Mouse (Mus musculus): ENCODE results near the gene Gnmt. TPM values are rescaled to one million over a fixed set of nuclear protein-coding genes. Genes with fewer than 3 reads are reported as not detected.

The Gnmt gene
- 0.34 and 1.8 TPM in 2 replicates for polyA plus RNA-seq (2015; fragmentation: Nextera tagmentation; extraction: Ambion mirVana)

- Histone ChIP-seq H3K9me3 (no peaks in the 10 kb centered on the region), H3K9ac (0 out of 2 replicates have a peak within 1 kb of the TSS, but pooled peaks have one; percentile 53), H3K36me3 (peaks cover 24% of the 10 kb centered on the region), H3K27me3 (peaks cover 24% of the 10 kb centered on the region), H3K27ac (no peak within 1 kb of the TSS), H3K4me1 (peaks cover 6% of the 10 kb centered on the region; the same call in 1 of the 2 replicates), H3K4me2 (peak within 1 kb of the TSS; percentile 49), H3K4me3 (peak within 1 kb of the TSS; percentile 14)
- no peak for ATAC-seq (ENCODE audit: insufficient number of reproducible peaks, insufficient read depth, low FRiP score, low TSS enrichment, low read depth)
- WGBS = 16% methylated on average over 24 of the region's 24 CpGs
Measured at GRCm38 (mm10) chr17:46728904-46729318, at the start of gene Gnmt. Gene Gnmt (minus strand): TSS chr17:46729168.

GRCm38 (mm10) chr17:46776087-46776486 lies 47.1 kb upstream of the Gnmt start:
- ATAC-seq (ENCODE audit: insufficient number of reproducible peaks, insufficient read depth, low FRiP score, low TSS enrichment, low read depth) = no peak
- Histone ChIP-seq H3K9ac (no peak overlapping the region), H3K27me3 (no peaks in the 10 kb centered on the region), H3K9me3 (no peaks in the 10 kb centered on the region), H3K27ac (no peak overlapping the region), H3K4me1 (peaks cover 22% of the 10 kb centered on the region), H3K4me2 (no peak overlapping the region), H3K4me3 (no peak overlapping the region), H3K36me3 (peaks cover 66% of the 10 kb centered on the region)
- WGBS = 89% methylated on average over 3 of the region's 3 CpGs

- 96% methylated on average over 9 of the region's 9 CpGs for WGBS
- H3K4me1 ChIP-seq = peaks cover 20% of the 10 kb centered on the region
- no peak overlapping the region for H3K4me2 ChIP-seq
- H3K36me3 ChIP-seq = peaks cover 58% of the 10 kb centered on the region
- no peak overlapping the region for H3K4me3 ChIP-seq
- ATAC-seq (ENCODE audit: insufficient number of reproducible peaks, insufficient read depth, low FRiP score, low TSS enrichment, low read depth) = no peak
- no peak overlapping the region for H3K27ac ChIP-seq
- no peak overlapping the region for H3K9ac ChIP-seq
- H3K9me3 ChIP-seq = no peaks in the 10 kb centered on the region
- H3K27me3 ChIP-seq = no peaks in the 10 kb centered on the region
Measured at GRCm38 (mm10) chr17:46775070-46775469, 46.1 kb upstream of the Gnmt start.

GRCm38 (mm10) chr17:46774131-46774472 lies 45.1 kb upstream of the Gnmt start:
- no peak for ATAC-seq (ENCODE audit: insufficient number of reproducible peaks, insufficient read depth, low FRiP score, low TSS enrichment, low read depth)
- Histone ChIP-seq H3K27me3 (no peaks in the 10 kb centered on the region), H3K27ac (no peak overlapping the region; the same call in 1 of the 2 replicates), H3K4me3 (peak overlapping the region; percentile 91), H3K4me2 (peak overlapping the region; percentile 64), H3K9ac (no peak overlapping the region), H3K4me1 (peaks cover 20% of the 10 kb centered on the region), H3K36me3 (peaks cover 49% of the 10 kb centered on the region), H3K9me3 (no peaks in the 10 kb centered on the region)
- WGBS = 53% methylated on average over 2 of the region's 2 CpGs

GRCm38 (mm10) chr17:46773278-46774130 lies 44.5 kb upstream of the Gnmt start:
- ATAC-seq (ENCODE audit: insufficient number of reproducible peaks, insufficient read depth, low FRiP score, low TSS enrichment, low read depth) = 0 out of 2 replicates have a peak, but pooled peaks have one; percentile 1
- Histone ChIP-seq H3K4me2 (peak overlapping the region; percentile 64), H3K27ac (peak overlapping the region; percentile 88), H3K4me3 (peak overlapping the region; percentile 91), H3K9me3 (no peaks in the 10 kb centered on the region), H3K4me1 (peaks cover 20% of the 10 kb centered on the region), H3K36me3 (peaks cover 43% of the 10 kb centered on the region), H3K9ac (peak overlapping the region; percentile 90), H3K27me3 (no peaks in the 10 kb centered on the region)
- WGBS = 10% methylated on average over 19 of the region's 20 CpGs

GRCm38 (mm10) chr17:46772404-46773277 lies 43.7 kb upstream of the Gnmt start, which contains the start of gene 2310039H08Rik:
Gene 2310039H08Rik (plus strand): TSS chr17:46772635.
- WGBS = under 1% methylated on average over 50 of the region's 50 CpGs
- H3K27ac ChIP-seq = peak within 1 kb of the TSS; percentile 88
- H3K9ac ChIP-seq = peak within 1 kb of the TSS; percentile 90
- H3K9me3 ChIP-seq = no peaks in the 10 kb centered on the region
- H3K4me3 ChIP-seq = peak within 1 kb of the TSS; percentile 91
- ATAC-seq (ENCODE audit: insufficient number of reproducible peaks, insufficient read depth, low FRiP score, low TSS enrichment, low read depth) = peak; percentile 84
- peak within 1 kb of the TSS; percentile 64 for H3K4me2 ChIP-seq
- H3K4me1 ChIP-seq = peaks cover 20% of the 10 kb centered on the region
- no peaks in the 10 kb centered on the region for H3K27me3 ChIP-seq
- peaks cover 34% of the 10 kb centered on the region for H3K36me3 ChIP-seq

- no peaks in the 10 kb centered on the region for H3K27me3 ChIP-seq
- peak overlapping the region; percentile 90 for H3K9ac ChIP-seq
- WGBS = 2% methylated on average over 5 of the region's 5 CpGs
- no peaks in the 10 kb centered on the region for H3K9me3 ChIP-seq
- ATAC-seq (ENCODE audit: insufficient number of reproducible peaks, insufficient read depth, low FRiP score, low TSS enrichment, low read depth) = no peak
- H3K4me1 ChIP-seq = peaks cover 20% of the 10 kb centered on the region
- H3K4me3 ChIP-seq = peak overlapping the region; percentile 91
- H3K36me3 ChIP-seq = peaks cover 28% of the 10 kb centered on the region
- H3K27ac ChIP-seq = peak overlapping the region; percentile 88
- H3K4me2 ChIP-seq = peak overlapping the region; percentile 64
Measured at GRCm38 (mm10) chr17:46772038-46772403, 43.1 kb upstream of the Gnmt start.

GRCm38 (mm10) chr17:46771616-46772015 lies 42.6 kb upstream of the Gnmt start:
- Histone ChIP-seq H3K27ac (peak overlapping the region; percentile 88), H3K27me3 (no peaks in the 10 kb centered on the region), H3K4me1 (peaks cover 20% of the 10 kb centered on the region), H3K9me3 (no peaks in the 10 kb centered on the region), H3K4me3 (peak overlapping the region; percentile 91), H3K9ac (peak overlapping the region; percentile 90), H3K36me3 (peaks cover 25% of the 10 kb centered on the region), H3K4me2 (peak overlapping the region; percentile 64)
- ATAC-seq (ENCODE audit: insufficient number of reproducible peaks, insufficient read depth, low FRiP score, low TSS enrichment, low read depth) = no peak
- WGBS = 67% methylated on average over 17 of the region's 17 CpGs

GRCm38 (mm10) chr17:46771025-46771424 lies 42.1 kb upstream of the Gnmt start:
- Histone ChIP-seq H3K27ac (no peak overlapping the region), H3K4me1 (peaks cover 20% of the 10 kb centered on the region), H3K9ac (no peak overlapping the region), H3K9me3 (no peaks in the 10 kb centered on the region), H3K27me3 (no peaks in the 10 kb centered on the region), H3K4me3 (no peak overlapping the region), H3K4me2 (no peak overlapping the region), H3K36me3 (peaks cover 19% of the 10 kb centered on the region)
- WGBS = 80% methylated on average over 4 of the region's 4 CpGs
- no peak for ATAC-seq (ENCODE audit: insufficient number of reproducible peaks, insufficient read depth, low FRiP score, low TSS enrichment, low read depth)

- H3K9ac ChIP-seq = no peak overlapping the region
- no peaks in the 10 kb centered on the region for H3K27me3 ChIP-seq
- no peak for ATAC-seq (ENCODE audit: insufficient number of reproducible peaks, insufficient read depth, low FRiP score, low TSS enrichment, low read depth)
- 88% methylated on average over 11 of the region's 11 CpGs for WGBS
- peaks cover 20% of the 10 kb centered on the region for H3K4me1 ChIP-seq
- no peak overlapping the region for H3K4me2 ChIP-seq
- no peak overlapping the region for H3K4me3 ChIP-seq
- H3K9me3 ChIP-seq = no peaks in the 10 kb centered on the region
- no peak overlapping the region for H3K27ac ChIP-seq
- H3K36me3 ChIP-seq = peaks cover 15% of the 10 kb centered on the region
Measured at GRCm38 (mm10) chr17:46770546-46770945, 41.6 kb upstream of the Gnmt start.

- no peak overlapping the region for H3K4me2 ChIP-seq
- ATAC-seq (ENCODE audit: insufficient number of reproducible peaks, insufficient read depth, low FRiP score, low TSS enrichment, low read depth) = no peak
Measured at GRCm38 (mm10) chr17:46767868-46768267, 38.9 kb upstream of the Gnmt start.

More at GRCm38 (mm10) chr17:46767868-46768267, 38.9 kb upstream of the Gnmt start:
- Histone ChIP-seq H3K4me1 (peaks cover 7% of the 10 kb centered on the region), H3K9ac (no peak overlapping the region), H3K27me3 (no peaks in the 10 kb centered on the region), H3K9me3 (no peaks in the 10 kb centered on the region), H3K4me3 (no peak overlapping the region), H3K36me3 (no peaks in the 10 kb centered on the region), H3K27ac (no peak overlapping the region)
- WGBS = 44% methylated on average over 8 of the region's 8 CpGs

Measured in embryonic facial prominence, embryonic 13.5 days (tissue).